Comparison of ENCODE assay signal across 8 mouse cellular contexts in the genomic region with DNA sequence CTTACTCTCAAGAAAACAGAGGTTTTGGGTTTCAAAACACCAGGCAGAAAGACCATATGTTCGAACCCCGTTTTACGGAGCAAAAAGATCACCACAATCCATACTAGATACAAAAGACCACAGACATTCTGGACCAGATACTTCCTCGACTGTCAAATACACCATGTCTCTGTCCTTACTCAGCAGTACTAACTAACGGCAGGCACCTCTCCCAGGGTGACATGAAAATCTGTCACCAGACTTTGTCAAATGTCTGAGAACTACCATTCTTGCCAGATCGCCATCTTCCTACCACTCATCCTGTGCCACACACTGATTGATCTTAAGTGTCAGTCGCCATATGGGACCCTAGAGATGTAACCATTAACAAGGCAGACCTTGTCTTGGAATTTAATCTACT. TPM values are rescaled to one million over a fixed set of nuclear protein-coding genes. Genes with fewer than 3 reads are reported as not detected.
DNase-seq lines count a peak whose midpoint lies in the region; ATAC-seq and TF ChIP-seq lines count a peak whose summit lies in the region.

No protein-coding gene starts in this region.

- intact Hi-C loops in heart, adult 2 months (cut with DNase I), result loop anchor here (5.0 kb wide), 1 partner anchor 33 kb away; no protein-coding TSS in a partner anchor

- peaks cover 12% of the 10 kb centered on the region for H3K4me1 ChIP-seq in heart, embryonic 16.5 days (ENCODE audit: control insufficient read depth, insufficient read depth, low read length)
- no peaks in the 10 kb centered on the region for H3K4me1 ChIP-seq in heart, adult 2 months (ENCODE audit: control insufficient read depth, insufficient read depth, low read length)
- peaks cover 2% of the 10 kb centered on the region; the same call in 1 of the 2 replicates for H3K4me1 ChIP-seq in bone marrow, adult 2 months (ENCODE audit: control insufficient read depth, insufficient read depth, low read length)
- H3K4me1 ChIP-seq in hindbrain, embryonic 15.5 days (replicated peaks), result peaks cover 10% of the 10 kb centered on the region
- peaks cover 4% of the 10 kb centered on the region; the same call in 1 of the 2 replicates for H3K4me1 ChIP-seq in midbrain, embryonic 16.5 days (ENCODE audit: control insufficient read depth, insufficient read depth, low read length)

- no peak for TF ChIP-seq EP300 in heart, adult 2 months (IDR thresholded peaks at IDR 0.05; ENCODE audit: insufficient read depth, low read depth, low read length)

- peak overlapping the region; percentile 68 for H3K4me2 ChIP-seq in heart, embryonic 16.5 days (ENCODE audit: low read depth, low read length)
- H3K4me2 ChIP-seq in hindbrain, embryonic 15.5 days, result peak overlapping the region; percentile 97
- peak overlapping the region; percentile 98 for H3K4me2 ChIP-seq in midbrain, embryonic 16.5 days (ENCODE audit: low read length)

- peak overlapping the region; percentile 90 for H3K9ac ChIP-seq in heart, embryonic 16.5 days (ENCODE audit: low read length)
- no peak overlapping the region for H3K9ac ChIP-seq in heart, adult 2 months (ENCODE audit: low read depth, low read length)
- peak overlapping the region; percentile 46; the same call in 1 of the 2 replicates for H3K9ac ChIP-seq in hindbrain, embryonic 15.5 days
- H3K9ac ChIP-seq in midbrain, embryonic 16.5 days (ENCODE audit: low read depth, low read length), result no peak overlapping the region

- H3K27ac ChIP-seq in heart, embryonic 16.5 days (ENCODE audit: low read length), result peak overlapping the region; percentile 66; the same call in 1 of the 2 replicates
- H3K27ac ChIP-seq in heart, adult 2 months, result no peak overlapping the region
- H3K27ac ChIP-seq in bone marrow, adult 2 months (ENCODE audit: control insufficient read depth, insufficient read depth, low read depth, low read length, poor library complexity), result peak overlapping the region; percentile 7; the same call in 1 of the 2 replicates
- no peak overlapping the region for H3K27ac ChIP-seq in hindbrain, embryonic 15.5 days (replicated peaks)
- H3K27ac ChIP-seq in midbrain, embryonic 16.5 days (ENCODE audit: low read length), result no peak overlapping the region

- TF ChIP-seq CTCF in heart, adult 2 months (IDR thresholded peaks at IDR 0.05), result no peak
- no peak for TF ChIP-seq CTCF in bone marrow, adult 2 months (IDR thresholded peaks at IDR 0.05; ENCODE audit: control insufficient read depth, insufficient read depth, low read length)

- 3% methylated on average over 7 of the region's 7 CpGs for WGBS in heart, embryonic 16.5 days
- 21% methylated on average over 7 of the region's 7 CpGs for WGBS in heart, adult 2 months
- 2% methylated on average over 7 of the region's 7 CpGs for WGBS in bone marrow, adult 2 months
- 9% methylated on average over 7 of the region's 7 CpGs for WGBS in hindbrain, embryonic 15.5 days
- WGBS in midbrain, embryonic 16.5 days, result 7% methylated on average over 7 of the region's 7 CpGs

- H3K79me2 ChIP-seq in heart, adult 2 months (replicated peaks; ENCODE audit: control insufficient read depth, insufficient read depth, low read length), result 0 out of 2 replicates have a peak, but pooled peaks cover 3% of the 10 kb centered on the region

- 0 out of 2 replicates have a peak, but pooled peaks cover 1% of the 10 kb centered on the region for H3K36me3 ChIP-seq in heart, embryonic 16.5 days (ENCODE audit: control insufficient read depth, insufficient read depth)
- no peaks in the 10 kb centered on the region for H3K36me3 ChIP-seq in heart, adult 2 months (ENCODE audit: control insufficient read depth, insufficient read depth, low read length)
- no peaks in the 10 kb centered on the region for H3K36me3 ChIP-seq in hindbrain, embryonic 15.5 days
- no peaks in the 10 kb centered on the region for H3K36me3 ChIP-seq in midbrain, embryonic 16.5 days (ENCODE audit: control insufficient read depth, insufficient read depth, low read length)

- no peaks in the 10 kb centered on the region for H3K27me3 ChIP-seq in heart, embryonic 16.5 days (ENCODE audit: control insufficient read depth, insufficient read depth, low read length)
- no peaks in the 10 kb centered on the region for H3K27me3 ChIP-seq in heart, adult 2 months (ENCODE audit: control insufficient read depth, insufficient read depth, low read length)
- 0 out of 2 replicates have a peak, but pooled peaks cover 4% of the 10 kb centered on the region for H3K27me3 ChIP-seq in hindbrain, embryonic 15.5 days
- H3K27me3 ChIP-seq in midbrain, embryonic 16.5 days (ENCODE audit: control insufficient read depth, insufficient read depth, low read depth, low read length), result no peaks in the 10 kb centered on the region

- H3K4me3 ChIP-seq in heart, embryonic 16.5 days (ENCODE audit: low read length), result peak overlapping the region; percentile 82
- no peak overlapping the region for H3K4me3 ChIP-seq in heart, adult 2 months
- H3K4me3 ChIP-seq in bone marrow, adult 2 months (replicated peaks; ENCODE audit: control insufficient read depth, low read depth, low read length), result peak overlapping the region; percentile 73
- H3K4me3 ChIP-seq in hindbrain, embryonic 15.5 days, result peak overlapping the region; percentile 58
- H3K4me3 ChIP-seq in midbrain, embryonic 16.5 days (ENCODE audit: low read depth, low read length), result peak overlapping the region; percentile 70

- no peak for ATAC-seq in heart, embryonic 16.5 days (replicated peaks; ENCODE audit: extremely low read depth, insufficient read depth, low FRiP score)
- ATAC-seq in hindbrain, embryonic 15.5 days (ENCODE audit: low FRiP score, low read depth), result no peak
- no peak for ATAC-seq in midbrain, embryonic 16.5 days

- no peak for TF ChIP-seq POLR2A in heart, adult 2 months (IDR thresholded peaks at IDR 0.05; ENCODE audit: insufficient read depth, low read depth, low read length)
- TF ChIP-seq POLR2A in bone marrow, adult 2 months (IDR thresholded peaks at IDR 0.05; ENCODE audit: borderline replicate concordance, control insufficient read depth, low read depth, low read length), result no peak

- H3K9me3 ChIP-seq in heart, embryonic 16.5 days (replicated peaks; ENCODE audit: control insufficient read depth, low read length), result no peaks in the 10 kb centered on the region
- no peaks in the 10 kb centered on the region for H3K9me3 ChIP-seq in hindbrain, embryonic 15.5 days
- no peaks in the 10 kb centered on the region for H3K9me3 ChIP-seq in midbrain, embryonic 16.5 days (replicated peaks; ENCODE audit: control insufficient read depth, low read length, poor library complexity, severe bottlenecking)

- no peak for DNase-seq in heart, adult 2 months
- no peak for DNase-seq in cerebellum, adult 8-10 months
- DNase-seq in right cerebral cortex, postnatal 10 days (ENCODE audit: low spot score in 2 of 2), result no peak
- no peak for DNase-seq in lung, postnatal 10 days

RNA-seq across cellular contexts. Expression of a gene that starts 1.0 kb away (rescaled TPM):
- polyA plus RNA-seq in heart, embryonic 16.5 days (2015; fragmentation: Nextera tagmentation; extraction: Ambion mirVana), result 25.1 TPM in 2 replicates
- 1 to 10 TPM in 1 of 2 experiments, under 1 TPM in 1; 0.97 to 1.9 TPM for total RNA-seq in heart, adult 2 months (2021)
- 0.16 and 0.29 TPM in 2 replicates for polyA plus RNA-seq in heart, adult 2 months (2012; rRNA removed)
- 203 and 249 TPM in 2 replicates for polyA plus RNA-seq in bone marrow, adult 2 months (2011; ENCODE audit: insufficient read depth, insufficient read length, low replicate concordance, missing spikeins)
- 6.4 and 10.0 TPM in 2 replicates for polyA plus RNA-seq in hindbrain, embryonic 15.5 days (2015; fragmentation: Nextera tagmentation; extraction: Ambion mirVana)
- 3.3 and 5.1 TPM in 2 replicates for polyA plus RNA-seq in midbrain, embryonic 16.5 days (2015; fragmentation: Nextera tagmentation; extraction: Ambion mirVana)

Comparison
In these comparisons a context has a peak if more than half of its experiments do, and no peak if none do; other contexts are left out.
1. H3K27ac ChIP-seq: peak in heart, embryonic 16.5 days (single experiment) and bone marrow, adult 2 months (single experiment); none in heart, adult 2 months (single experiment), hindbrain, embryonic 15.5 days (single experiment) and midbrain, embryonic 16.5 days (single experiment).
2. H3K9ac ChIP-seq: peak in heart, embryonic 16.5 days (single experiment) and hindbrain, embryonic 15.5 days (single experiment); none in heart, adult 2 months (single experiment) and midbrain, embryonic 16.5 days (single experiment).
3. Peak in every context shown above with its lines, with median percentiles within 50 percentile points of each other: H3K4me2 ChIP-seq.